Mouse (Mus musculus): Measurements from ENCODE around the gene Cd9.

- no peak for TF ChIP-seq CTCF (IDR thresholded peaks at IDR 0.05; ENCODE audit: insufficient read depth, low read depth, low read length)
- no peak for TF ChIP-seq POLR2A (IDR thresholded peaks at IDR 0.05; ENCODE audit: insufficient read depth, low read depth, low read length)
Observed at GRCm38 (mm10) chr6:125473939-125474338, 20.7 kb downstream of the Cd9 start.

Data from olfactory bulb, adult 2 months (tissue).